Mouse (Mus musculus) G1E (cell line): ENCODE results near the gene BC049715.

Experiments
- CTCF ChIP-seq: IDR thresholded peaks from 2 replicates; pipeline ENCODE4 v1.5.1; 2012; ENCODE audit warnings: low read depth, low read length, inconsistent platforms, mixed read lengths
- GATA1 ChIP-seq: IDR thresholded peaks from 2 replicates; pipeline ENCODE4 v1.6.1; 2012; ENCODE audit warnings: borderline replicate concordance, low read length, inconsistent platforms, mixed read lengths
- POLR2AphosphoS5 ChIP-seq: IDR thresholded peaks from 2 replicates; pipeline ENCODE4 v1.6.1; 2012; ENCODE audit warnings: low read depth, low read length, inconsistent platforms; ENCODE audit not compliant: insufficient replicate concordance
- TAL1 ChIP-seq: conservative IDR thresholded peaks from 2 replicates; pipeline ENCODE4 v1.6.1; 2012; ENCODE audit warnings: low read depth, low read length, inconsistent platforms, mixed read lengths

DNA sequence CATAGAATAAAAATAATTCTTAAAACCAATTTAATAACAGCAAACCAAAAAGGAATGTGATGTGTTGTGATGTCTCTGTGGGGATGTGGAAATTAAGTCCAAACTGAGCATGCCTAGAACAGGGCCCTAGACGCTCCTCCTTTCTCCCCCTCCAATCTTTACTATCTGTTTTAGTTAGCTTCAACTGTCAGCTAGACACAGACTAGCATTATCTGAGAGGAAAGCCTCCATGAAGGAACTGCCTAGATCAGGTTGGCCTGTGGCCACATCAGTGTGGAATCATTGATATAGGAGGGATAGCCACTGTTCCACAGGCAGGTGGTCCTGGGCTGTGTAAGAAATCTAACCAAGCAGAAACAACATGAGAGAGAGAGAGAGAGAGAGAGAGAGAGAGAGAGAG lies 32.3 kb upstream of the BC049715 start:
- TF ChIP-seq CTCF (no peak), POLR2AphosphoS5 (no peak), TAL1 (no peak), GATA1 (no peak)
